ENCODE assay signal across 8 mouse cellular contexts in the genomic region with DNA sequence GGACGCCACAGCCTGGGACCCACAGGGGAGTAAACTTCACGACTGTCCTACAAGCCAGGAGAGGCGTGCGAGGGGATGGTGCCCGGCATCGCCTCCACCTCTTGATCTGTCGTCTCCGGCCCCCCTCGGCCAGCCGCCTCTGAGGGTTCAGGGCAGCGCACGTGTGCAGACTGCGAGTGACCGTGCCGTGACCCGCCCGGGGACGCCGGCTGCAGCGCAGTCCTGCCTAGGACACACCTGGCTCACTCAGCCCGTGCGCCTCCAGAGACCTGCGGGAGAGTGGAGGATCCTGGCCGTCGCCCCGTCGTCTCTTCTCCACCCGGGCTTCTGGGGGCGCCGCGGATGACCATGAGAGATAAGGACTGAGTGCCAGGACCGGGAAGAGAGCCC. TPM values are rescaled to one million over a fixed set of nuclear protein-coding genes. Genes with fewer than 3 reads are reported as not detected.
DNase-seq lines count a peak whose midpoint lies in the region; ATAC-seq and TF ChIP-seq lines count a peak whose summit lies in the region.

No protein-coding gene starts in this region.

- H3K4me2 ChIP-seq in embryonic facial prominence, embryonic 12.5 days (replicated peaks), result peak overlapping the region; percentile 74
- peak overlapping the region; percentile 86 for H3K4me2 ChIP-seq in hindbrain, embryonic 13.5 days

- H3K36me3 ChIP-seq in kidney, adult 2 months (ENCODE audit: control insufficient read depth, insufficient read depth, low read length), result no peaks in the 10 kb centered on the region
- H3K36me3 ChIP-seq in embryonic facial prominence, embryonic 12.5 days, result no peaks in the 10 kb centered on the region
- H3K36me3 ChIP-seq in hindbrain, embryonic 13.5 days, result no peaks in the 10 kb centered on the region

- WGBS in kidney, adult 2 months, result 1% methylated on average over 32 of the region's 32 CpGs
- under 1% methylated on average over 32 of the region's 32 CpGs for WGBS in embryonic facial prominence, embryonic 12.5 days
- WGBS in hindbrain, embryonic 13.5 days, result 1% methylated on average over 29 of the region's 32 CpGs

- peak; percentile 29 for DNase-seq in kidney, adult 2 months
- no peak for DNase-seq in kidney, postnatal 14 days
- peak; percentile 20 for DNase-seq in lung, postnatal 10 days
- no peak for DNase-seq in adipocyte (ENCODE audit: low spot score)

- H3K27me3 ChIP-seq in kidney, adult 2 months (replicated peaks; ENCODE audit: control insufficient read depth, insufficient read depth, low read length), result no peaks in the 10 kb centered on the region
- peaks cover 65% of the 10 kb centered on the region for H3K27me3 ChIP-seq in embryonic facial prominence, embryonic 12.5 days
- peaks cover 69% of the 10 kb centered on the region for H3K27me3 ChIP-seq in hindbrain, embryonic 13.5 days

- H3K4me3 ChIP-seq in kidney, adult 2 months (ENCODE audit: insufficient read depth, low read depth, low read length), result peak overlapping the region; percentile 57
- peak overlapping the region; percentile 45 for H3K4me3 ChIP-seq in embryonic facial prominence, embryonic 12.5 days
- H3K4me3 ChIP-seq in hindbrain, embryonic 13.5 days, result peak overlapping the region; percentile 47

- H3K9me3 ChIP-seq in embryonic facial prominence, embryonic 12.5 days, result no peaks in the 10 kb centered on the region
- no peaks in the 10 kb centered on the region for H3K9me3 ChIP-seq in hindbrain, embryonic 13.5 days

- peak overlapping the region; percentile 48; the same call in 1 of the 2 replicates for H3K9ac ChIP-seq in embryonic facial prominence, embryonic 12.5 days
- peak overlapping the region; percentile 69 for H3K9ac ChIP-seq in hindbrain, embryonic 13.5 days

- ATAC-seq in embryonic facial prominence, embryonic 12.5 days (ENCODE audit: insufficient number of reproducible peaks, insufficient read depth, low FRiP score, low TSS enrichment), result peak; percentile 53; the same call in 1 of the 2 replicates
- peak; percentile 12; the same call in 1 of the 2 replicates for ATAC-seq in hindbrain, embryonic 13.5 days (ENCODE audit: low FRiP score)
- ATAC-seq in activated CD4-positive, CD25-positive, alpha-beta regulatory T cell, adult 4 months, result no peak
- no peak for ATAC-seq in megakaryocyte progenitor cell, adult 5-6 weeks (replicated peaks; ENCODE audit: poor library complexity)

- no peak for TF ChIP-seq CTCF in kidney, adult 2 months (conservative IDR thresholded peaks at IDR 0.05; ENCODE audit: insufficient read depth, insufficient read length, low read depth, low read length)

- H3K27ac ChIP-seq in kidney, adult 2 months (ENCODE audit: insufficient read depth, low read depth, low read length), result no peak overlapping the region
- H3K27ac ChIP-seq in embryonic facial prominence, embryonic 12.5 days, result no peak overlapping the region
- no peak overlapping the region for H3K27ac ChIP-seq in hindbrain, embryonic 13.5 days

- TF ChIP-seq POLR2A in kidney, adult 2 months (IDR thresholded peaks at IDR 0.05; ENCODE audit: low read depth, low read length), result no peak

- H3K4me1 ChIP-seq in kidney, adult 2 months (ENCODE audit: control insufficient read depth, insufficient read depth, low read length), result peaks cover 10% of the 10 kb centered on the region; the same call in 1 of the 2 replicates
- peaks cover 23% of the 10 kb centered on the region for H3K4me1 ChIP-seq in embryonic facial prominence, embryonic 12.5 days
- H3K4me1 ChIP-seq in hindbrain, embryonic 13.5 days (replicated peaks), result peaks cover 32% of the 10 kb centered on the region

RNA-seq across cellular contexts. Expression of a gene that starts 0.5 kb away (rescaled TPM):
- polyA plus RNA-seq in kidney, adult 2 months (2012; rRNA removed), result 63.5 and 67.0 TPM in 2 replicates
- polyA plus RNA-seq in embryonic facial prominence, embryonic 12.5 days (2016; fragmentation: Nextera tagmentation; extraction: Ambion mirVana), result 3.4 and 3.9 TPM in 2 replicates
- polyA plus RNA-seq in hindbrain, embryonic 13.5 days (2015; fragmentation: Nextera tagmentation; extraction: Ambion mirVana), result 3.0 and 3.1 TPM in 2 replicates
- not detected for polyA plus RNA-seq in activated CD4-positive, CD25-positive, alpha-beta regulatory T cell, adult 4 months (2017; shearing (Covaris generic))
- not detected in 2 replicates for total RNA-seq in megakaryocyte progenitor cell, adult 5-6 weeks (2015)
- not detected in 2 replicates for total RNA-seq in megakaryocyte progenitor cell, adult 5-6 weeks (2017)

Comparison
In these comparisons a context has a peak if more than half of its experiments do, and no peak if none do; other contexts are left out.
1. DNase-seq: peak in kidney, adult 2 months (single experiment) and lung, postnatal 10 days (single experiment); none in kidney, postnatal 14 days (single experiment) and adipocyte (single experiment).
2. ATAC-seq: peak in embryonic facial prominence, embryonic 12.5 days (single experiment) and hindbrain, embryonic 13.5 days (single experiment); none in activated CD4-positive, CD25-positive, alpha-beta regulatory T cell, adult 4 months (single experiment) and megakaryocyte progenitor cell, adult 5-6 weeks (single experiment).
3. RNA of a gene that starts 0.5 kb away (polyA plus RNA-seq): 63.5 to 67.0 TPM in kidney, adult 2 months; 3.4 to 3.9 TPM in embryonic facial prominence, embryonic 12.5 days, 3.0 to 3.1 TPM in hindbrain, embryonic 13.5 days and not detected in activated CD4-positive, CD25-positive, alpha-beta regulatory T cell, adult 4 months; every median in the first group is over 10 times any median in the second.
4. Peak in every context shown above with its lines, with median percentiles within 50 percentile points of each other: H3K4me3 ChIP-seq.